8 mouse cellular contexts compared by ENCODE assay signal in the genomic region with DNA sequence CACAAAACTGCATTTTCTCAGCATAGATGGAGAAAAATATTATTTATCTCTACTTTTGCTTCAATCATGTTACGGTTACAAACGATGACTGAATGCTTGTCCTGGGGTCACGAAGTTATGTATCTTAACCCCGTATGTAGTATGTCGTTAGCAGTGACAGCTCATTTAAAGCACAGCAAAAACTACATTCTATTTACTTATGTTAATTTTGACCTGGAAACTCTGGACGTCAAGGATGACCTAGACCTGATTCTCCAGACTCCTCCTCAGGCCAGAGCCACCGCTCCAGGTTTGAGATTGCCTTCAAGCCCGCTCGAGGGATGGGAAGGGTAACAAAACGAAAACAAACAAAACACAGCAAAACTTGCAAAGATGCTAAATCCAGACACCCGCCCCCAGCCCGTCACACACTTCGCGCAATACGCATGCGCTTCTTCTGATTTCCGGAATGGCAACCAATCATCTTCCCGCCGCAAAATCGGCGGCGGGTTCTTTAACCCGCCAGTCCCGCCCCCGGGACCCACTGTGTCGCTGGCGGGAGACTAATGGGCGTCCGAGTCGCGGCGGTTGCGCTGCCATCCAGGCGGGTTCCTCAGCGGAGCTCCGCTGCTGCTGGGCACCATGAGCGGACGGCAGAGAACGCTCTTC. TPM values are rescaled to one million over a fixed set of nuclear protein-coding genes. Genes with fewer than 3 reads are reported as not detected.
A peak's percentile ranks its signal among the peaks of the same experiment; 100 is the strongest.
DNase-seq lines count a peak whose midpoint lies in the region; ATAC-seq and TF ChIP-seq lines count a peak whose summit lies in the region.

A gene (plus strand): TSS at position 519 of the 648 bp plus-strand sequence.

- H3K27me3 ChIP-seq in heart, embryonic 12.5 days (replicated peaks), result no peaks in the 10 kb centered on the region
- H3K27me3 ChIP-seq in kidney, postnatal 0 days (ENCODE audit: insufficient read depth, low read length), result no peaks in the 10 kb centered on the region
- H3K27me3 ChIP-seq in liver, embryonic 11.5 days (replicated peaks; ENCODE audit: control insufficient read depth, insufficient read depth, low read length), result no peaks in the 10 kb centered on the region
- H3K27me3 ChIP-seq in stomach, embryonic 14.5 days (ENCODE audit: control insufficient read depth, insufficient read depth, low read length), result no peaks in the 10 kb centered on the region

- H3K9ac ChIP-seq in heart, embryonic 12.5 days, result peak within 1 kb of the TSS; percentile 90
- peak within 1 kb of the TSS; percentile 81 for H3K9ac ChIP-seq in kidney, postnatal 0 days (ENCODE audit: low read depth, low read length)
- H3K9ac ChIP-seq in liver, embryonic 11.5 days (ENCODE audit: low read depth, low read length), result peak within 1 kb of the TSS; percentile 86
- H3K9ac ChIP-seq in stomach, embryonic 14.5 days (replicated peaks; ENCODE audit: low read depth, low read length), result peak within 1 kb of the TSS; percentile 54

- no peaks in the 10 kb centered on the region for H3K9me3 ChIP-seq in heart, embryonic 12.5 days (replicated peaks)
- H3K9me3 ChIP-seq in kidney, postnatal 0 days (replicated peaks; ENCODE audit: low read length), result no peaks in the 10 kb centered on the region
- no peaks in the 10 kb centered on the region for H3K9me3 ChIP-seq in liver, embryonic 11.5 days (ENCODE audit: control insufficient read depth, low read length)
- no peaks in the 10 kb centered on the region for H3K9me3 ChIP-seq in stomach, embryonic 14.5 days (ENCODE audit: control insufficient read depth, low read depth, low read length)

- peak within 1 kb of the TSS; percentile 87 for H3K4me2 ChIP-seq in heart, embryonic 12.5 days
- peak within 1 kb of the TSS; percentile 63 for H3K4me2 ChIP-seq in kidney, postnatal 0 days (ENCODE audit: low read length)
- H3K4me2 ChIP-seq in liver, embryonic 11.5 days, result peak within 1 kb of the TSS; percentile 88
- peak within 1 kb of the TSS; percentile 70 for H3K4me2 ChIP-seq in stomach, embryonic 14.5 days (replicated peaks; ENCODE audit: low read depth, low read length)

- TF ChIP-seq CTCF in kidney, postnatal 0 days (IDR thresholded peaks at IDR 0.05; ENCODE audit: low read depth), result no peak

- peak within 1 kb of the TSS; percentile 89 for H3K4me3 ChIP-seq in heart, embryonic 12.5 days
- peak within 1 kb of the TSS; percentile 81 for H3K4me3 ChIP-seq in kidney, postnatal 0 days (replicated peaks; ENCODE audit: low read depth, low read length)
- peak within 1 kb of the TSS; percentile 95 for H3K4me3 ChIP-seq in liver, embryonic 11.5 days (ENCODE audit: low read depth, low read length)
- peak within 1 kb of the TSS; percentile 72 for H3K4me3 ChIP-seq in stomach, embryonic 14.5 days (ENCODE audit: low read depth, low read length)

- peak; percentile 95 for DNase-seq in CD4-positive helper T cell, adult 2 months (ENCODE audit: low read depth, low spot score)
- peak; percentile 81 for DNase-seq in brain, embryonic 18.5 days (ENCODE audit: low read depth, low spot score)
- peak; percentile 95 for DNase-seq in kidney, postnatal 0 days (ENCODE audit: low spot score)
- DNase-seq in liver, embryonic 11.5 days (ENCODE audit: low spot score), result peak; percentile 86
- DNase-seq in naive thymus-derived CD4-positive, alpha-beta T cell, adult 2 months (ENCODE audit: low read depth), result peak; percentile 96

- peak; percentile 79 for ATAC-seq in erythroid progenitor cell, adult 5-6 weeks (replicated peaks; ENCODE audit: low FRiP score, poor library complexity, severe bottlenecking)
- ATAC-seq in heart, embryonic 12.5 days (ENCODE audit: insufficient number of reproducible peaks, low FRiP score), result peak; percentile 61
- ATAC-seq in kidney, postnatal 0 days (replicated peaks; ENCODE audit: low FRiP score, low read depth), result peak; percentile 12
- peak; percentile 57 for ATAC-seq in liver, embryonic 11.5 days (replicated peaks; ENCODE audit: low FRiP score)
- peak; percentile 48; the same call in 1 of the 2 replicates for ATAC-seq in stomach, embryonic 14.5 days (ENCODE audit: insufficient number of reproducible peaks, insufficient read depth, low FRiP score, low read depth)

- WGBS in heart, embryonic 12.5 days, result 2% methylated on average over 39 of the region's 39 CpGs
- 2% methylated on average over 39 of the region's 39 CpGs for WGBS in kidney, postnatal 0 days
- WGBS in liver, embryonic 11.5 days, result 2% methylated on average over 39 of the region's 39 CpGs
- 2% methylated on average over 39 of the region's 39 CpGs for WGBS in stomach, embryonic 14.5 days

- H3K36me3 ChIP-seq in heart, embryonic 12.5 days, result peaks cover 7% of the 10 kb centered on the region; the same call in 1 of the 2 replicates
- H3K36me3 ChIP-seq in kidney, postnatal 0 days (ENCODE audit: insufficient read depth, low read length), result no peaks in the 10 kb centered on the region
- no peaks in the 10 kb centered on the region for H3K36me3 ChIP-seq in liver, embryonic 11.5 days (ENCODE audit: control insufficient read depth, insufficient read depth, low read length)
- H3K36me3 ChIP-seq in stomach, embryonic 14.5 days (ENCODE audit: control insufficient read depth, insufficient read depth, low read length), result no peaks in the 10 kb centered on the region

- peaks cover 29% of the 10 kb centered on the region for H3K4me1 ChIP-seq in heart, embryonic 12.5 days (replicated peaks)
- peaks cover 5% of the 10 kb centered on the region; the same call in 1 of the 2 replicates for H3K4me1 ChIP-seq in kidney, postnatal 0 days (replicated peaks; ENCODE audit: insufficient read depth, low read length)
- H3K4me1 ChIP-seq in liver, embryonic 11.5 days (replicated peaks; ENCODE audit: control insufficient read depth, insufficient read depth, low read length), result peaks cover 22% of the 10 kb centered on the region
- 0 out of 2 replicates have a peak, but pooled peaks cover 13% of the 10 kb centered on the region for H3K4me1 ChIP-seq in stomach, embryonic 14.5 days (ENCODE audit: control insufficient read depth, insufficient read depth, low read length)

- peak within 1 kb of the TSS; percentile 82 for H3K27ac ChIP-seq in heart, embryonic 12.5 days (ENCODE audit: poor library complexity, severe bottlenecking)
- H3K27ac ChIP-seq in kidney, postnatal 0 days, result peak within 1 kb of the TSS; percentile 95
- peak within 1 kb of the TSS; percentile 55; the same call in 1 of the 2 replicates for H3K27ac ChIP-seq in liver, embryonic 11.5 days (ENCODE audit: low read depth, low read length)
- H3K27ac ChIP-seq in stomach, embryonic 14.5 days (ENCODE audit: low read length), result peak within 1 kb of the TSS; percentile 91

RNA-seq across cellular contexts. Expression of the gene that starts here (rescaled TPM):
- total RNA-seq in erythroid progenitor cell, adult 5-6 weeks (2015; ENCODE audit: low replicate concordance), result 69.2 and 70.4 TPM in 2 replicates
- total RNA-seq in erythroid progenitor cell, adult 5-6 weeks (2017; ENCODE audit: low replicate concordance), result 18.5 and 40.2 TPM in 2 replicates
- 13.8 and 15.1 TPM in 2 replicates for polyA plus RNA-seq in heart, embryonic 12.5 days (2016; fragmentation: Nextera tagmentation; extraction: Ambion mirVana)
- polyA plus RNA-seq in kidney, postnatal 0 days (2015; fragmentation: Nextera tagmentation; extraction: Ambion mirVana), result 7.4 and 8.3 TPM in 2 replicates
- polyA plus RNA-seq in liver, embryonic 11.5 days (2014; fragmentation: Nextera tagmentation; extraction: Ambion mirVana), result 9.6 and 10.9 TPM in 2 replicates
- 9.3 and 13.5 TPM in 2 replicates for polyA plus RNA-seq in stomach, embryonic 14.5 days (2014; fragmentation: Nextera tagmentation; extraction: Ambion mirVana)

Comparison
In these comparisons a context has a peak if more than half of its experiments do, and no peak if none do; other contexts are left out.
1. Peak in every context shown above with its lines: DNase-seq, ATAC-seq, H3K4me3 ChIP-seq and H3K27ac ChIP-seq.
2. ATAC-seq: peak in every context shown above with its lines; median percentile 79 in erythroid progenitor cell, adult 5-6 weeks; 61 in heart, embryonic 12.5 days; 57 in liver, embryonic 11.5 days; 48 in stomach, embryonic 14.5 days; 12 in kidney, postnatal 0 days.